Mouse (Mus musculus): Measurements from ENCODE around the gene Tspan14.

Tspan14 gene

GRCm38 (mm10) chr14:40874565-40874964 lies 92.0 kb downstream of the Tspan14 start:
- no peak for DNase-seq (ENCODE audit: low spot score)

- DNase-seq (ENCODE audit: low spot score), result no peak
Measured at GRCm38 (mm10) chr14:40873961-40874360, 92.6 kb downstream of the Tspan14 start.

GRCm38 (mm10) chr14:40870598-40870997 lies 96.0 kb downstream of the Tspan14 start:
- no peak for DNase-seq (ENCODE audit: low spot score)

GRCm38 (mm10) chr14:40864811-40865514 lies 101.6 kb downstream of the Tspan14 start:
- DNase-seq (ENCODE audit: low spot score), result no peak

GRCm38 (mm10) chr14:40863659-40864058 lies 102.9 kb downstream of the Tspan14 start:
- no peak for DNase-seq (ENCODE audit: low spot score)

- no peak for DNase-seq (ENCODE audit: low spot score)
Measured at GRCm38 (mm10) chr14:40863022-40863421, 103.6 kb downstream of the Tspan14 start.

All from yolk sac, embryonic 10.5 days (tissue).